Mouse (Mus musculus) hematopoietic multipotent progenitor cell, adult 10-12 weeks (in vitro differentiated cells): ENCODE measurements around the gene Fam166a. TPM values are rescaled to one million over a fixed set of nuclear protein-coding genes. Genes with fewer than 3 reads are reported as not detected.

Source experiments
- polyA plus RNA-seq: library from polyadenylated mRNA; stranded (reverse); fragments of >175 nt; gene quantifications from 2 replicates; pipeline ENCODE4 v1.2.3, GENCODE M21; 2012; ENCODE audit warnings: low replicate concordance

Gene Fam166a
- 0.13 TPM in 1 of 2 replicates, not detected in the other for polyA plus RNA-seq

GRCm38 (mm10) chr2:25218445-25218844 is at the start of gene Fam166a:
TSS of gene Fam166a (plus strand) at chr2:25218745.

GRCm38 (mm10) chr2:25180478-25180903 is 38.1 kb upstream of the Fam166a start, which contains the start of gene Nrarp:
TSS of gene Nrarp (plus strand) at chr2:25180758.

GRCm38 (mm10) chr2:25196172-25196954 is 22.2 kb upstream of the Fam166a start, which contains the start of gene Tor4a:
TSS of gene Tor4a (minus strand) at chr2:25196886.

GRCm38 (mm10) chr2:25211121-25211670 is 7.3 kb upstream of the Fam166a start, which contains the start of gene Nelfb:
TSS of gene Nelfb (minus strand) at chr2:25211489.

GRCm38 (mm10) chr2:25214444-25214843 is 4.1 kb upstream of the Fam166a start, which contains the start of gene Stpg3:
TSS of gene Stpg3 (minus strand) at chr2:25214637.

GRCm38 (mm10) chr2:25224492-25224765 is 5.9 kb downstream of the Fam166a start, which contains the start of gene Tubb4b:
TSS of gene Tubb4b (minus strand) at chr2:25224702.

GRCm38 (mm10) chr2:25234050-25234449 is 15.5 kb downstream of the Fam166a start, which contains the start of gene Slc34a3:
TSS of gene Slc34a3 (minus strand) at chr2:25234364.

GRCm38 (mm10) chr2:25236614-25237013 is 18.1 kb downstream of the Fam166a start, which contains the start of gene Rnf224:
TSS of gene Rnf224 (minus strand) at chr2:25236787.

GRCm38 (mm10) chr2:25242101-25242506 is 23.6 kb downstream of the Fam166a start, which contains the start of the genes Rnf208 and Cysrt1:
TSS of gene Rnf208 (plus strand) at chr2:25242255.
TSS of gene Cysrt1 (minus strand) at chr2:25242452.

GRCm38 (mm10) chr2:25246183-25247072 is 27.9 kb downstream of the Fam166a start, which contains the start of gene AL732309.1:
TSS of gene AL732309.1 (minus strand) at chr2:25246863.

GRCm38 (mm10) chr2:25255284-25255779 is 36.8 kb downstream of the Fam166a start, which contains the start of gene Tmem203:
TSS of gene Tmem203 (plus strand) at chr2:25255439.

GRCm38 (mm10) chr2:25262291-25262767 is 43.8 kb downstream of the Fam166a start, which contains the start of gene Tprn:
TSS of gene Tprn (plus strand) at chr2:25262618.

Other genes starting within 250 kb of the Fam166a start
- 6.8 and 41.9 TPM in 2 replicates for gene Mrpl41, start 243.6 kb upstream of the Fam166a start, polyA plus RNA-seq
- gene Pnpla7, start 242.7 kb upstream of the Fam166a start, polyA plus RNA-seq = 16.1 and 17.4 TPM in 2 replicates
- 24.0 and 47.9 TPM in 2 replicates for gene Nsmf, start 164.4 kb upstream of the Fam166a start, polyA plus RNA-seq
- not detected in 2 replicates for gene Entpd8, start 138.4 kb upstream of the Fam166a start, polyA plus RNA-seq
- 0.07 and 0.45 TPM in 2 replicates for gene Noxa1, start 123.6 kb upstream of the Fam166a start, polyA plus RNA-seq
- gene Nrarp, start 38.0 kb upstream of the Fam166a start, polyA plus RNA-seq = 10.2 and 19.3 TPM in 2 replicates
- 52.8 and 77.9 TPM in 2 replicates for gene Tor4a, start 21.9 kb upstream of the Fam166a start, polyA plus RNA-seq
- gene Nelfb, start 7.3 kb upstream of the Fam166a start, polyA plus RNA-seq = 30.0 and 35.5 TPM in 2 replicates
- 0.19 TPM in 1 of 2 replicates, not detected in the other for gene Stpg3, start 4.1 kb upstream of the Fam166a start, polyA plus RNA-seq
- gene Tubb4b, start 6.0 kb downstream of the Fam166a start, polyA plus RNA-seq = 38.7 and 174 TPM in 2 replicates
- not detected in 2 replicates for gene Slc34a3, start 15.6 kb downstream of the Fam166a start, polyA plus RNA-seq
- 0.13 TPM in 1 of 2 replicates, not detected in the other for gene Rnf224, start 18.0 kb downstream of the Fam166a start, polyA plus RNA-seq
- gene Rnf208, start 23.5 kb downstream of the Fam166a start, polyA plus RNA-seq = 1.9 and 6.1 TPM in 2 replicates
- gene Cysrt1, start 23.7 kb downstream of the Fam166a start, polyA plus RNA-seq = not detected in 2 replicates
- gene AL732309.1, start 28.1 kb downstream of the Fam166a start, polyA plus RNA-seq = 2.6 and 4.1 TPM in 2 replicates
- gene Tmem203, start 36.7 kb downstream of the Fam166a start, polyA plus RNA-seq = 12.0 and 24.1 TPM in 2 replicates
- 25.3 and 55.9 TPM in 2 replicates for gene Tprn, start 43.9 kb downstream of the Fam166a start, polyA plus RNA-seq
- gene Ssna1, start 53.7 kb downstream of the Fam166a start, polyA plus RNA-seq = 76.2 and 82.8 TPM in 2 replicates
- 19.8 and 24.6 TPM in 2 replicates for gene Anapc2, start 53.7 kb downstream of the Fam166a start, polyA plus RNA-seq
- gene Tmem210, start 69.4 kb downstream of the Fam166a start, polyA plus RNA-seq = not detected in 2 replicates
- gene Lrrc26, start 71.2 kb downstream of the Fam166a start, polyA plus RNA-seq = not detected in 2 replicates
- gene Grin1, start 100.4 kb downstream of the Fam166a start, polyA plus RNA-seq = 0.03 TPM in 2 replicates
- 24.2 and 25.3 TPM in 2 replicates for gene Man1b1, start 113.6 kb downstream of the Fam166a start, polyA plus RNA-seq
- gene Dpp7, start 137.6 kb downstream of the Fam166a start, polyA plus RNA-seq = 6.8 and 11.7 TPM in 2 replicates
- gene Uap1l1, start 146.9 kb downstream of the Fam166a start, polyA plus RNA-seq = 20.6 and 22.9 TPM in 2 replicates
- gene Sapcd2, start 153.6 kb downstream of the Fam166a start, polyA plus RNA-seq = 6.3 and 11.6 TPM in 2 replicates
- gene Entpd2, start 177.1 kb downstream of the Fam166a start, polyA plus RNA-seq = 0.10 TPM in 1 of 2 replicates, not detected in the other
- gene Npdc1, start 180.6 kb downstream of the Fam166a start, polyA plus RNA-seq = 3.8 and 4.4 TPM in 2 replicates
- 4.5 and 10.9 TPM in 2 replicates for gene Fut7, start 204.5 kb downstream of the Fam166a start, polyA plus RNA-seq
- gene Abca2, start 210.0 kb downstream of the Fam166a start, polyA plus RNA-seq = 32.3 and 48.6 TPM in 2 replicates
- gene Clic3, start 238.1 kb downstream of the Fam166a start, polyA plus RNA-seq = not detected in 2 replicates
- 82.6 and 103 TPM in 2 replicates for gene Paxx, start 242.3 kb downstream of the Fam166a start, polyA plus RNA-seq